Mouse (Mus musculus) testis, adult 2 months (tissue): ENCODE results near the gene Rapgef5. TPM values are rescaled to one million over a fixed set of nuclear protein-coding genes. Genes with fewer than 3 reads are reported as not detected.

Experiments used
- H3K27ac ChIP-seq: fragments of 200-500 bp; 2 replicates; pipeline ENCODE4 v1.5.1; 2012; ENCODE audit warnings: low read depth, low read length; ENCODE audit not compliant: control insufficient read depth, insufficient read depth
- H3K27me3 ChIP-seq: fragments of 200-500 bp; 2 replicates; pipeline ENCODE4 v1.6.1; 2012; ENCODE audit warnings: mild to moderate bottlenecking, low read length, moderate library complexity; ENCODE audit not compliant: control insufficient read depth, insufficient read depth
- H3K36me3 ChIP-seq: fragments of 200-500 bp; 2 replicates; pipeline ENCODE4 v1.6.1; 2012; ENCODE audit warnings: mild to moderate bottlenecking, low read length; ENCODE audit not compliant: control insufficient read depth, insufficient read depth
- H3K4me1 ChIP-seq: fragments of 200-500 bp; 2 replicates; pipeline ENCODE4 v1.6.1; 2012; ENCODE audit warnings: low read length; ENCODE audit not compliant: control insufficient read depth, insufficient read depth
- H3K4me3 ChIP-seq: fragments of 200-500 bp; 2 replicates; pipeline ENCODE4 v1.5.1; 2012; ENCODE audit warnings: low read depth, mild to moderate bottlenecking, low read length, moderate library complexity, mixed read lengths; ENCODE audit not compliant: control insufficient read depth
- CTCF ChIP-seq: fragments of 200-500 bp; IDR thresholded peaks from 2 replicates; pipeline ENCODE4 v1.5.1; 2012; ENCODE audit warnings: low read depth, mild to moderate bottlenecking, inconsistent platforms, low read length, moderate library complexity; ENCODE audit not compliant: control insufficient read depth, insufficient read depth, insufficient replicate concordance
- POLR2A ChIP-seq: fragments of 200-500 bp; IDR thresholded peaks from 2 replicates; pipeline ENCODE4 v1.6.1; 2012; ENCODE audit warnings: low read depth, mild to moderate bottlenecking, inconsistent platforms, low read length, moderate library complexity; ENCODE audit not compliant: control insufficient read depth
- polyA plus RNA-seq: library from polyadenylated mRNA; depleted of rRNA; stranded (reverse); fragments of >200 nt; gene quantifications from 2 replicates; pipeline ENCODE4 v1.2.3, GENCODE M21; 2012

The Rapgef5 gene
- polyA plus RNA-seq, 1 experiment, result 5.8 TPM

DNA sequence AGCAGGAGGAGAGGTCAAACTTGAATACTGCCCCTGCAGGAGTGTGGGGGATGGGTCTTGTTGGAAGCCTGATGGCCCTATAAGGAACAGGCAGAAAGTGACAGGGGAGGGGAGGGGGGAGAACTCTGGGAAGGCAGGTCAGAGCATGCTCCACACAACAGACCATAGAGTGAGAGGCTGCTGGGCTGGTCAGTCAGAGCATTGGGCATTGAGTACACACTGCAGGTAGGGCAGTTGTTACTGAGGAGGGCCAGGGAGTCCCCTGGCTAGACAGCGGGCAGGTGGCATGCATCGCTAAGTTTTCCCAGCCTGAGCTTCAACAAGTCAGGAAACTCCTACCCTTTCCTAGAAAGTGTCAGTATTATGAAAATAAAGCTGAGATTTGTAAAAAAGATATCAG, 106.7 kb downstream of the Rapgef5 start:
- Histone ChIP-seq H3K27ac (no peak overlapping the region), H3K36me3 (no peaks in the 10 kb centered on the region), H3K4me3 (no peak overlapping the region), H3K27me3 (no peaks in the 10 kb centered on the region), H3K4me1 (no peaks in the 10 kb centered on the region)
- TF ChIP-seq CTCF (no peak), POLR2A (no peak)

DNA sequence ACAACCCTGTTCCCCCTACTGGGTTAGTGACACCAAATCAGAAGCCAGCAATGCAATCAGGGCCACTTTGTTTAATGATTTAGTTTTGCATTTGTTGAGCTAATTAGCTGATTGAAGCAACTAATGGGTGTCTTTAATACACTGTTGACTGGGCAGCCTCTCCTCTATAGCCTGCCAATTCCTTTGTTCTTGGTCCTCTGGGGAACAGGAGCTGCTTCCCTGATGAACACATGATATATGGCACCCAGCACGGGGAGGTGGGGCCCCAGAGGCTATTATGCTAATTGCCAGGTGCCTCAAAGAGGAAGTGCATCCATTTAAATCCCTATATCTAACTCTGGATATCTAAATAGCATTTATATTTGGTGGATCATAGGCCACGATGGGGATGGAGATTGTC, 111.0 kb downstream of the Rapgef5 start:
- no peaks in the 10 kb centered on the region for H3K27me3 ChIP-seq
- H3K27ac ChIP-seq, result no peak overlapping the region
- no peaks in the 10 kb centered on the region for H3K36me3 ChIP-seq
- no peaks in the 10 kb centered on the region for H3K4me1 ChIP-seq
- no peak overlapping the region for H3K4me3 ChIP-seq
- no peak for TF ChIP-seq POLR2A

GRCm38 (mm10) chr12:117628321-117629093, 112.2 kb downstream of the Rapgef5 start:
- H3K4me1 ChIP-seq, result no peaks in the 10 kb centered on the region
- no peak overlapping the region for H3K4me3 ChIP-seq
- no peak overlapping the region for H3K27ac ChIP-seq
- H3K27me3 ChIP-seq, result no peaks in the 10 kb centered on the region
- H3K36me3 ChIP-seq, result no peaks in the 10 kb centered on the region
- TF ChIP-seq POLR2A, result no peak
- TF ChIP-seq CTCF, result no peak

GRCm38 (mm10) chr12:117632133-117632532, 115.9 kb downstream of the Rapgef5 start:
- Histone ChIP-seq H3K36me3 (no peaks in the 10 kb centered on the region), H3K27me3 (no peaks in the 10 kb centered on the region), H3K27ac (no peak overlapping the region), H3K4me1 (no peaks in the 10 kb centered on the region), H3K4me3 (no peak overlapping the region)
- no peak for TF ChIP-seq CTCF
- TF ChIP-seq POLR2A, result no peak

GRCm38 (mm10) chr12:117636139-117636772, 120.0 kb downstream of the Rapgef5 start:
- Histone ChIP-seq H3K4me3 (no peak overlapping the region), H3K4me1 (no peaks in the 10 kb centered on the region), H3K27me3 (no peaks in the 10 kb centered on the region), H3K27ac (no peak overlapping the region), H3K36me3 (no peaks in the 10 kb centered on the region)
- TF ChIP-seq CTCF, result no peak

DNA sequence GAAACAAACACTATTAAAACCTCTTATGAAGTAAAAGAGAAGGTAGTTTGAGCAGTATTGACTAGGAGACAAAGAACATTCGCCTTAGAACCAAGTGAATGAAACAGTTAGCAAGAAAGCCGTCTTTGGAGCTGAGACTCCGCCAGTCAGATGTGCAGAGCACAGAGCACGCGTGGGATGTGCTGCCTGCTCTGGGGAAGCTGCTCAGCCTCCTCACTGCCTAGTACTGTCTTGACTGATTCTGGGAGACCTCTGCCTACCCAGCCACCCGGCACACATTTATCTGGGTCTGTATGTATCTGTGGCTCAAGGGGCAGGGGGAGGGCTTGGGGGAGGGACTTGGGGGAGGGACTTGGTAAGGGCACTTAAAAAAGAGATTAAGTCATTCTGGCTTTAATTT, 120.7 kb downstream of the Rapgef5 start:
- no peaks in the 10 kb centered on the region for H3K36me3 ChIP-seq
- no peak overlapping the region for H3K27ac ChIP-seq
- no peaks in the 10 kb centered on the region for H3K27me3 ChIP-seq
- no peak overlapping the region for H3K4me3 ChIP-seq
- no peaks in the 10 kb centered on the region for H3K4me1 ChIP-seq
- TF ChIP-seq POLR2A, result no peak
- no peak for TF ChIP-seq CTCF

- H3K4me1 ChIP-seq, result no peaks in the 10 kb centered on the region
- H3K27me3 ChIP-seq, result no peaks in the 10 kb centered on the region
- H3K36me3 ChIP-seq, result no peaks in the 10 kb centered on the region
- no peak overlapping the region for H3K27ac ChIP-seq
- TF ChIP-seq CTCF, result no peak
- no peak for TF ChIP-seq POLR2A
- no peak overlapping the region for H3K4me3 ChIP-seq
These were observed 122.6 kb downstream of the Rapgef5 start for GRCm38 (mm10) chr12:117638833-117639232.
